Mouse (Mus musculus): ENCODE results near the gene Unc5b.

The Unc5b gene

GRCm38 (mm10) chr10:60723345-60723744, 108.0 kb downstream of the Unc5b start:
- ATAC-seq (ENCODE audit: low TSS enrichment): no peak

GRCm38 (mm10) chr10:60721640-60722039, 109.7 kb downstream of the Unc5b start:
- no peak for ATAC-seq (ENCODE audit: low TSS enrichment)

DNA sequence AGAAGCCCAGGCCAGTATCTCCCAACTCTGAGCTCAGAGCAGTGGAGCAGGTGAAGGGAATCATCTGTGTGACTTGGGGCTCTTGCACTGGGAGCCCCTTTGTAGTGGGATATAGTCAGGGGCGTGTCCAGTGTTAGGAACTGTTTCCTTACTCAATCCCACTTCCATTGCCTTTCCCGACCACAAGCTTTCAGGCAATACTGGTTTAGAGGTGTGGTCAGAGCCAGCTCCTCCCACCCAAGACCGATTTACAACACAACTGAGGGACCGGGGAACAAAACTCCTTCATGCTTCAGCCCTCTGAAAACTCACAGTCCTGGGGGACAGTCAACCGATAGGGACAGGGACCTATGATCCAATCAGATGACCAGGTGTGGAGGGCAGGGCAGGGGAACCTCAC, 110.9 kb downstream of the Unc5b start:
- ATAC-seq (ENCODE audit: low TSS enrichment): no peak

- no peak for ATAC-seq (ENCODE audit: low TSS enrichment)
These were observed 112.9 kb downstream of the Unc5b start for GRCm38 (mm10) chr10:60718491-60718890.

- no peak for ATAC-seq (ENCODE audit: low TSS enrichment)
These were observed 114.9 kb downstream of the Unc5b start for GRCm38 (mm10) chr10:60716449-60716848.

Data from frontal cortex, adult (tissue).